Mouse (Mus musculus): Measurements from ENCODE around the gene Rpl23a.

Rpl23a gene

GRCm38 (mm10) chr11:78167257-78167959, 16.0 kb downstream of the Rpl23a start:
- DNase-seq (ENCODE audit: low spot score in 2 of 2), result no peak

- no peak for DNase-seq (ENCODE audit: low spot score in 2 of 2)
Observed at GRCm38 (mm10) chr11:78166640-78167039, 16.7 kb downstream of the Rpl23a start.

DNA sequence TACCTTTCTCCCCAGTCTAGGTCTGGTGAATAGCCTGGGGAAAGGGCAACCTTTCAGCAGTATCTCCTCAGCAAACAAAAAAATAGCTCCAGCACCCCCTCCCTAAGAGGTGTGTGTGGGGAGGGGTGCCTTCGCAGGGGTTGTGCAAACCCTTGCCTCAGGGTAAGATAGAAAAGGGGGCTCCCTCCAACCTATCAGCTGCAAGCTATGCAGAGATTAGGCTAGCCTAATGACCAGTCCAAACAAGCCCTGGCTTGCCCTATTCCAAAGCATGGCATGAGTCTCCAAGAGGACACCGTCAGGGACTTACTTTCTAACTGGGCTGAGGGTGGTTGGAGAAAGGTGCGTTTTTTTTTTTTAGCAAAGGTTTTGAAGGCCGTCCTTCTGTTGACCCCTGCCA, 17.2 kb downstream of the Rpl23a start:
- no peak for DNase-seq (ENCODE audit: low spot score in 2 of 2)

GRCm38 (mm10) chr11:78165761-78166109, 17.6 kb downstream of the Rpl23a start:
- DNase-seq (ENCODE audit: low spot score in 2 of 2), result no peak

- DNase-seq (ENCODE audit: low spot score in 2 of 2), result peak; percentile 60 to 66
Observed at GRCm38 (mm10) chr11:78164924-78165760, 18.2 kb downstream of the Rpl23a start, which contains the start of gene Traf4. Traf4 (minus strand) TSS chr11:78165589.

DNA sequence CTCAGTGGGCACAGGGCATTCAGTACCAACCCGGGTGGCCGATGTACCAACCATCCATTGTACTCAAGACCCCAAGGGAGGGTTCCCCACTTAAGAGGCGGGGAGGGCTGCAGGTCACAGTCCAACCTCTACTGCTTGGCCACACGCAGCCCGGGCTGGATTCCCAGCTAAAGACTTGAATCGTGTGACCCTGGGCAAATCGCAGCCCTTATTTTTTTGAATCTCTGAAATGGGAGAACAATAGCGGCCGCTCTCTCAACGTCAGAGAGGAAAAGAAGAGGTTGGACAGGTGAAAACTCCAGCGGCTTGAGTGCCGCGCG, 18.8 kb downstream of the Rpl23a start:
- DNase-seq (ENCODE audit: low spot score in 2 of 2), result no peak

- DNase-seq (ENCODE audit: low spot score in 2 of 2), result no peak
Observed at GRCm38 (mm10) chr11:78163681-78164603, 19.4 kb downstream of the Rpl23a start.

- DNase-seq (ENCODE audit: low spot score in 2 of 2), result no peak
Observed at GRCm38 (mm10) chr11:78163045-78163444, 20.3 kb downstream of the Rpl23a start.

- peak in 1 of 2 experiments; percentile 60 for DNase-seq (ENCODE audit: low spot score in 2 of 2)
Observed at GRCm38 (mm10) chr11:78162504-78162903, 20.9 kb downstream of the Rpl23a start.

DNA sequence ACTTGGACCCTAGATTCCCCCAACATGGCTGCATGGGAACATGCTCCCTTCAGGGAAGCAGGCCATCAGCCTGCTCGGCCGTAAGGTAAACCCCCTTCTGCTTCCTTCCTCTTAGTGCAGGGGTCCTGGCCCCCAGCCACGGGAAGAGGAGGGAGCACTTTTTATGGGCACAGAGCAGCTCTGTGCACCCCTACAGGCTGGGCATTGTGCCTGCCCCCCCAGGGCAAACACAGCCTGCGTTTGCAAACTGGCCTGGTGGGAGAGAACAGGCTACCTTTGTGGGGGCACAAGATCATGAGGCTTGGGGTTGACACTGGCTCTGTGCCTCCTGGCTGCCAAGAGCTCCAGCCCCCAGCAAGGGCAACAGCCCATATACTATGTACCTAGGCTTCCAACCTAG, 21.4 kb downstream of the Rpl23a start:
- no peak for DNase-seq (ENCODE audit: low spot score in 2 of 2)

- DNase-seq (ENCODE audit: low spot score in 2 of 2), result no peak
Observed at GRCm38 (mm10) chr11:78161169-78161568, 22.2 kb downstream of the Rpl23a start.

GRCm38 (mm10) chr11:78160675-78161074, 22.7 kb downstream of the Rpl23a start:
- no peak for DNase-seq (ENCODE audit: low spot score in 2 of 2)

DNA sequence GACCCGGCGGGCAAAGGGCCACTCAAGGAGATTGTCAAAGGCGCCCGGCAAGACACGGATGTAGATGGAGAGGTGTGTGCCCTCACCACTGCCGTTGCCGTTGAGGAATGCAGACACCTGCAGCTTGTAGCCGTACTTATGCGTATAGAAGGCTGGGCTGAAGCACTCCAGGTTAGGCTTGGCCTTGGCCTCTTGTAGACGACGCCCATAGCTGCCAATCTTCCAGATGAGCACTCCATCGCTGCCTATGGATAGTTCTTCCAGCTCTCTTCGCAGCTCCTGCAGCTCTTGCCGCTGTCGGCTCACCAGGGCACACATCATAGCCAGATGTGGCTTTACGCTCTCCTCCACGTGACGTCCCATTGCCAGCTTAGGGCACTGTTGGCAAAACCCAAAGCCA, 23.2 kb downstream of the Rpl23a start:
- DNase-seq (ENCODE audit: low spot score in 2 of 2), result no peak

DNA sequence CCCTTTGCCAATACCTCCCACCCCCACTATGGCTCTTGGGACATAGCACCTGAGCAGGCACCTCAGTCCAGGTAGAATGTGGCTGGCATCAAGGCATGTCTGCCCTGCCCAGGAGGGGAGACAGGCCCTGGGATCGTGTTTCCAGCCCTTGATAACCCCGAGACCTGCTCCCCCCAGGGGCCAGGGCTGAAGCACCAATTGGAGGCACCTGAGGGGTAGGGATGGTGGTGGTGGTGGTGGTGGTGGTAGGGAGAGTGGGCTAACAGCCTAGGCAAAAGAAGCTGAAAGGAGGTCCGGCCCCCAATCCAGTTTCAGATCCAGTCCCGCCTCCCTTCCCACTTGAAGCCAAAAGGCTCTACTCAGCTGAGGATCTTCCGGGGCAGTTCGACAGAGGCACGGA, 23.8 kb downstream of the Rpl23a start:
- DNase-seq (ENCODE audit: low spot score in 2 of 2), result no peak

DNA sequence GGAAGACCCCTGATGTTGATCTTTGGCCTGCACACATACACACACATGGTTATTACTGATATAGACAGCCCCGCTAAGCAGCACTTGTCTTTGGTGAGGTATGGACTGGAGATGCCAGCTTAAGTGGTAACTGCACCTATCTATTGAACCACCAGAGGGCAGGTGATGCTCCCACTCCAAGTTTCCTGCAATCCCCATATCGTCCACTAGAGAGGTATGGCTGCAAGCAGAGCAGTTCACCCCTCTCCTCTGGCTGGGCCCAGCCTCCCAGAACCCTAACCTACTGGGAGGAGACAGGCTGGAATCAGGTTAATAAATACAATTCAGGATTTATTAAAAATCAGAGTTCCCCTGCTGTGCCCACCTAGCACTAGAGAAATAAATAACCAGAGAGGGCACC, 24.3 kb downstream of the Rpl23a start:
- peak; percentile 63 to 86 for DNase-seq (ENCODE audit: low spot score in 2 of 2)

- DNase-seq (ENCODE audit: low spot score in 2 of 2), result no peak
Observed at GRCm38 (mm10) chr11:78156156-78156699, 27.2 kb downstream of the Rpl23a start.

- no peak for DNase-seq (ENCODE audit: low spot score in 2 of 2)
Observed at GRCm38 (mm10) chr11:78155674-78156073, 27.7 kb downstream of the Rpl23a start.

GRCm38 (mm10) chr11:78153778-78154177, 29.6 kb downstream of the Rpl23a start:
- no peak for DNase-seq (ENCODE audit: low spot score in 2 of 2)

- DNase-seq (ENCODE audit: low spot score in 2 of 2), result peak; percentile 76 to 88
Observed at GRCm38 (mm10) chr11:78152299-78153231, 30.8 kb downstream of the Rpl23a start.

GRCm38 (mm10) chr11:78151161-78151560, 32.2 kb downstream of the Rpl23a start:
- DNase-seq (ENCODE audit: low spot score in 2 of 2), result no peak

Measured in frontal cortex, postnatal 36 days (tissue).